Mouse (Mus musculus) hindbrain, postnatal 0 days (tissue): ENCODE results near the gene Mtmr14. TPM values are rescaled to one million over a fixed set of nuclear protein-coding genes. Genes with fewer than 3 reads are reported as not detected.

Experiments
- ATAC-seq: fragments of 200-750 bp; cut with Nextera tagmentation; 2 replicates; pipeline ENCODE4 v1.8.0; 2017; ENCODE audit warnings: mild to moderate bottlenecking, moderate TSS enrichment, moderate library complexity
- DNase-seq: peaks from one replicate; pipeline ENCODE4 v3.0.0-alpha.2; 2015; ENCODE audit warnings: low spot score
- H3K27ac ChIP-seq: fragments of 300-500 bp; sonication (generic); 2 replicates; pipeline ENCODE4 v1.5.1; 2014; ENCODE audit warnings: mild to moderate bottlenecking
- H3K27me3 ChIP-seq: fragments of 300-500 bp; sonication (generic); 2 replicates; pipeline ENCODE4 v1.6.1; 2014; ENCODE audit warnings: low read length, mixed read lengths; ENCODE audit not compliant: insufficient read depth
- H3K36me3 ChIP-seq: fragments of 300-500 bp; sonication (generic); 2 replicates; pipeline ENCODE4 v1.6.1; 2014; ENCODE audit warnings: low read length, mixed read lengths; ENCODE audit not compliant: insufficient read depth
- H3K4me1 ChIP-seq: fragments of 300-500 bp; sonication (generic); 2 replicates; pipeline ENCODE4 v1.6.1; 2014; ENCODE audit warnings: antibody characterized with exemption, low read length, mixed read lengths; ENCODE audit not compliant: insufficient read depth
- H3K4me2 ChIP-seq: fragments of 300-500 bp; sonication (generic); 2 replicates; pipeline ENCODE4 v1.6.1; 2014; ENCODE audit warnings: low read depth, mild to moderate bottlenecking, low read length, moderate library complexity, mixed read lengths
- H3K4me3 ChIP-seq: fragments of 300-500 bp; sonication (generic); 2 replicates; pipeline ENCODE4 v1.5.1; 2014; ENCODE audit warnings: low read length
- H3K9ac ChIP-seq: fragments of 300-500 bp; sonication (generic); replicated peaks from 2 replicates; pipeline ENCODE4 v1.6.1; 2014; ENCODE audit warnings: mild to moderate bottlenecking, low read length, moderate library complexity, mixed read lengths
- H3K9me3 ChIP-seq: fragments of 300-500 bp; sonication (generic); 2 replicates; pipeline ENCODE4 v1.6.1; 2016; ENCODE audit warnings: low read length, mixed read lengths
- CTCF ChIP-seq: IDR thresholded peaks from 2 replicates; pipeline ENCODE4 v1.5.1; 2016; ENCODE audit warnings: antibody characterized with exemption, control low read depth, low read depth
- WGBS: fragments of 180-500 bp; shearing (Covaris S2); extraction: QIAGEN DNeasy Blood & Tissue Kit; methylation state at CpG from one replicate; pipeline ENCODE4 v1.1.7; 2014; 5-methylcytosine and 5-hydroxymethylcytosine counted together
- polyA plus RNA-seq: library from polyadenylated mRNA; unstranded; fragments of >200 nt; fragmentation: Nextera tagmentation; extraction: Ambion mirVana; gene quantifications from 2 replicates; pipeline ENCODE4 v1.2.1, GENCODE M21; 2015
- total RNA-seq: library from RNA; depleted of rRNA; stranded (reverse); fragments of >200 nt; gene quantifications from 2 replicates; pipeline ENCODE4 v1.2.3, GENCODE M21; 2014

Gene Mtmr14
- total and polyA plus RNA-seq, 2 experiments from 2014 or later: 29.1 to 49.8 TPM

DNA sequence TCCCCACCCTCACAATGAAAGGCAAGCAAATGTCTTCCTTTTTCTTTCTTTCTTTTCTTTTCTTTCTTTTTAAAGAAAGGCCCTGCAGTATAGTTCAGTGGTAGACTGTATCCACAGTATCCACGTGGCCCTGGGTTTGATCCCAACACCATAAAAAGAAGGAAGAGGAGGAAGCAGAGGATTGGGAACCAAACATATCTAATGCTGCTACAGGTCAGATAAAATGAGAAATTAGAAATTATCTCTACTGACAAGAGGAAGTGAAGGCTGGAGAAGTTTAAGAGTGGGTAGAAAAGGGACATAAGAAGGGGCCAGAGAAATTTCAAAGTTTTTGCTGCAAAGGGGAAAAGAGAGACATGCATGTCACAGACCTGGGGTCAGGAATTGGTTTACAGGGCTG is 48.7 kb downstream of the Mtmr14 start:
- peaks cover 8% of the 10 kb centered on the region for H3K4me1 ChIP-seq
- no peak for DNase-seq
- no peaks in the 10 kb centered on the region for H3K36me3 ChIP-seq
- H3K4me3 ChIP-seq: no peak overlapping the region
- H3K9me3 ChIP-seq: no peaks in the 10 kb centered on the region
- H3K4me2 ChIP-seq: no peak overlapping the region
- H3K9ac ChIP-seq: no peak overlapping the region
- H3K27me3 ChIP-seq: no peaks in the 10 kb centered on the region; the same call in 1 of the 2 replicates
- TF ChIP-seq CTCF: no peak
- WGBS: 53% methylated on average over 1 of the region's 1 CpGs
- ATAC-seq: no peak
- no peak overlapping the region for H3K27ac ChIP-seq

DNA sequence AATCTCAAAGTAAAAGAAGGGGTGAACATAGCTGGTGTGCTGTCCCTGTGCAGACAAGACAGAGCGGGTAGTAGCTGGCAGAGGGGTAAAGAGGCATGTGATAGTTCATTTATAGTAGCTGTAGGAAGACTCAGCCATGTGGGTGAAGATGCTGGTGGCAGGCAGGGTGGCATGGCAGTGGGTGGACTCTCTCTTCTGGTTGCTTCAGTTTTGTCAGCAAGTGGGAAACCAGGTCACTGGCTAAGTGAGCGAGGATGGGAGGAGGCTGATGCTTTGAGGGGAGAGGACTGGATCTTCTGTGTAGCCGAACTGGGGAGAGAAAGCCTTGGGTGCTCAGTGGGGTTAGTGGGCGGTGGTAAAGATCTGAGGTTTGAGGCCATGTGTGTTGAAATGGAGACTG is 49.6 kb downstream of the Mtmr14 start:
- Histone ChIP-seq H3K27me3 (no peaks in the 10 kb centered on the region; the same call in 1 of the 2 replicates), H3K4me1 (peaks cover 6% of the 10 kb centered on the region), H3K27ac (no peak overlapping the region), H3K4me2 (no peak overlapping the region), H3K9ac (no peak overlapping the region), H3K4me3 (no peak overlapping the region), H3K9me3 (no peaks in the 10 kb centered on the region), H3K36me3 (no peaks in the 10 kb centered on the region)
- TF ChIP-seq CTCF: no peak
- ATAC-seq (no peak), DNase-seq (no peak)
- 67% methylated on average over 4 of the region's 4 CpGs for WGBS

DNA sequence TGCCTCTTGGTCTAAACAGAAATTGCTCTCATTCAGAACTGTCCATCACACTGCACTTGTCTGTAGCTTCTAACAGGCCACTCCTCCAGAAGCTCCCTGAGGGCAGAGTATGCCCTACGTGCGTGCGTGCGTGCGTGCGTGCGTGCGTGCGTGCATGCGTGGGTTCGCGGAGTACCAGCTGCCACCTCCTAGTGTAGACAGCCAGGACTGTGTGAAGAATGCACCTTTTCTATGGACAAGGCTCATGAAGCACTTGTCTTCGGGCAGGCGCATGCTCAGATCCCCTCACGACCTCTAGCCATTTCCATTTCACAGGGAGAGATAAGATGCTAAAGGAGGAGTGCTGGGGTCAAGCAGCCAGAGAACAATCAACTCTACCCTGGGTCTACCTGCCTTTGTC is 51.7 kb downstream of the Mtmr14 start:
- H3K9ac ChIP-seq: no peak overlapping the region
- no peaks in the 10 kb centered on the region for H3K27me3 ChIP-seq
- ATAC-seq (no peak), DNase-seq (no peak)
- H3K27ac ChIP-seq: no peak overlapping the region
- no peaks in the 10 kb centered on the region for H3K4me1 ChIP-seq
- no peaks in the 10 kb centered on the region for H3K36me3 ChIP-seq
- no peaks in the 10 kb centered on the region for H3K9me3 ChIP-seq
- H3K4me2 ChIP-seq: no peak overlapping the region
- no peak overlapping the region for H3K4me3 ChIP-seq
- TF ChIP-seq CTCF: no peak
- 92% methylated on average over 15 of the region's 15 CpGs for WGBS

DNA sequence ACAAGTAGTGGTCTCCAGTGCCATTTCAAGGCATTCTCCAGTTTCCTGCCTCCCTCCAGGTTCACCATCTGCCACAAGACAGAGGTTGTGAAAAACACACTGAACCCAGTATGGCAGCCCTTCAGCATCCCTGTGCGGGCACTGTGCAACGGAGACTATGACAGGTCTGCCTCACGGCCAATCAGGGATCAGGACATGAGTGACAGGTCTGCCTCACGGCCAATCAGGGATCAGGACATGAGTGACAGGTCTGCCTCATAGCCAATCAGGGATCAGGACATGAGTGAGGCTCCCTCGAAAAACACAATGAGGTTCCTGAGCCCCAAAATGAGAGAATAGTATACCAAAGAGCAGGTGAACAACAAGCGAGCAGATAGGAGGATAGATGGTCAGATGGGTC is 52.7 kb downstream of the Mtmr14 start:
- WGBS: 74% methylated on average over 6 of the region's 6 CpGs
- no peaks in the 10 kb centered on the region for H3K36me3 ChIP-seq
- H3K9me3 ChIP-seq: no peaks in the 10 kb centered on the region
- H3K4me3 ChIP-seq: no peak overlapping the region
- H3K9ac ChIP-seq: no peak overlapping the region
- H3K4me2 ChIP-seq: no peak overlapping the region
- no peak overlapping the region for H3K27ac ChIP-seq
- no peaks in the 10 kb centered on the region for H3K27me3 ChIP-seq
- H3K4me1 ChIP-seq: no peaks in the 10 kb centered on the region
- TF ChIP-seq CTCF: no peak
- DNase-seq: no peak
- no peak for ATAC-seq

DNA sequence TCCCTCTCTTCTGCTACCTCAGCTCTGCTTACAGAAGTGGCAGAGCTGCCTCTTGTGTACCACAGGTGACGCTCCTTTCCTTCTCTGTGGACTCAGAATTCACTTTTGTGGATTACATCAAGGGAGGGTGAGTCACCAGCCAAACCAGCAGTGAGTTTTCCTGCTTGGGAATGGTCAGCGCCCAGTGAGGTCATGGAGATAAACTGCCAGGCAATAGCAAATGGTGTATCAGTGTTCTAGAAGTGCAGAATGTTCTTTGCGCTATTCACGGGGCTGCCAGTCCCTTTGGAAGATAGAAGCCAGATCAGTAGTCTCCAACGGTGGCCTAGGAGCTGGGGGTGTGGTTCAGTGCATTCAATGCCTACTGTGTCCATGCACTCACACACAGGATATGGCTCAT is 55.3 kb downstream of the Mtmr14 start:
- Histone ChIP-seq H3K27ac (no peak overlapping the region), H3K9me3 (no peaks in the 10 kb centered on the region), H3K4me1 (no peaks in the 10 kb centered on the region), H3K4me2 (no peak overlapping the region), H3K36me3 (no peaks in the 10 kb centered on the region), H3K4me3 (no peak overlapping the region), H3K9ac (no peak overlapping the region), H3K27me3 (no peaks in the 10 kb centered on the region)
- TF ChIP-seq CTCF: no peak
- ATAC-seq (no peak), DNase-seq (no peak)
- 81% methylated on average over 5 of the region's 5 CpGs for WGBS

DNA sequence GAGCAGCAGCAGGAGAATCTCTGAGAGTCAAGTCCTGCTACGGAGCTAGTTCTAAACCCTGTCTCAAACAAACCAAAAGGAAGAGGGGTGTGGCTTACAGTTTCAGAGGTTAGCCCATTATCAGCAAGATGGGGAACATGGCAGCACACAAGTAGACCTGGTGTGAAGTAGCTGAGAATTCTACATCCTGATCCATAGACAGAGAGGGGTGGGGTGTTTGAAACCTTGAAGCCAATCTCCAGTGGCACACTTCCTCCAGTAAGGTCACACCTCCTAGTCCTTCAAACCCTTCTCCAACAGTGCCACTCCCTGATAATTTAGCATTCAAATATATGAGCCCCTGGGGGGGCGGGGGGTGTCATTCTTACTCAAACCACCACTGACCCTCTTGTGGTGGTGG is 58.4 kb downstream of the Mtmr14 start:
- H3K4me2 ChIP-seq: no peak overlapping the region
- H3K27ac ChIP-seq: no peak overlapping the region
- 81% methylated on average over 2 of the region's 2 CpGs for WGBS
- no peak for DNase-seq
- no peak for TF ChIP-seq CTCF
- H3K27me3 ChIP-seq: no peaks in the 10 kb centered on the region
- no peaks in the 10 kb centered on the region for H3K36me3 ChIP-seq
- ATAC-seq: no peak
- no peak overlapping the region for H3K9ac ChIP-seq
- H3K9me3 ChIP-seq: no peaks in the 10 kb centered on the region
- no peaks in the 10 kb centered on the region for H3K4me1 ChIP-seq
- no peak overlapping the region for H3K4me3 ChIP-seq

DNA sequence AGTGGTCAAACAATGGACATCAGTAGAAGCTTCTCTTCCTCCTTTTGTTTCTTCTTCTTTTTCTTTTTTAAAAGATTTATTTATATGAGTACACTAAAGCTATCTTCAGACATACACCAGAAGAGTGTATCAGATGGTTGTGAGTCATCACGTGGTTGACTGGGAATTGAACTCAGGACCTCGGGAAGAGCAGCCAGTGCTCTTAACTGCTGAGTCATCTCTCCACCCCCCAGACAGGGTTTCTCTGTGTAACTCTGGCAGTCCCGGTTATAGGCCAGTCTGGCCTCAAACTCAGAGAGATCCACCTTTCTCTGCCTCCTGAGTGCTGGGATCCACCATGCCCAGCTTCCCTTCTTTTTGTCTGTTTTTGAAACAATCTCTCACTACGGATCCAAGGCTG is 59.0 kb downstream of the Mtmr14 start:
- DNase-seq: no peak
- Histone ChIP-seq H3K4me2 (no peak overlapping the region), H3K4me1 (no peaks in the 10 kb centered on the region), H3K27me3 (no peaks in the 10 kb centered on the region), H3K36me3 (no peaks in the 10 kb centered on the region), H3K9ac (no peak overlapping the region), H3K9me3 (no peaks in the 10 kb centered on the region), H3K4me3 (no peak overlapping the region), H3K27ac (no peak overlapping the region)
- TF ChIP-seq CTCF: no peak
- WGBS: 69% methylated on average over 4 of the region's 4 CpGs
- no peak for ATAC-seq

DNA sequence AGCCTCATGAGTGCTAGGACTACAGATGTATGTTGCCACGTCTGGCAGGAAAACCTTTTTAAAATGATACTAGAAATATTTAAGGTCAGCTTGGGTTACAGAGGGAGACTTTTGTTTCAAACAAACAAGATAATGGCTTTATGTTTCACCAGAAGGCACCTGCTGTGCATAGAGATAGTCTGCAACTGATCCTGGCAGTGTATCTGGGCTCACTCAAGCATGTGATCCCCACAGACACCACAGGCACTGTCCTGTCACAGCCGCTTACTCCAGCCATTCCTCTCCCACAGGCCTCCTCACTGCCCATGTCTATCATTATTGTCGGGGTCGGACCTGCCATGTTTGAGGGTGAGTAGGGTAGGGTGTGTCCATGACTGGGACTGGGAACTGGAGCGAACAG is 63.7 kb downstream of the Mtmr14 start:
- ATAC-seq (no peak), DNase-seq (no peak)
- TF ChIP-seq CTCF: no peak
- H3K4me1 ChIP-seq: 0 out of 2 replicates have a peak, but pooled peaks cover 3% of the 10 kb centered on the region
- no peak overlapping the region for H3K9ac ChIP-seq
- H3K9me3 ChIP-seq: no peaks in the 10 kb centered on the region
- H3K4me2 ChIP-seq: no peak overlapping the region
- no peak overlapping the region for H3K4me3 ChIP-seq
- no peaks in the 10 kb centered on the region for H3K36me3 ChIP-seq
- H3K27ac ChIP-seq: no peak overlapping the region
- WGBS: 72% methylated on average over 5 of the region's 5 CpGs
- H3K27me3 ChIP-seq: no peaks in the 10 kb centered on the region
